Mouse (Mus musculus) forebrain, postnatal 0 days (tissue): Measurements from ENCODE around the gene Pth2r. TPM values are rescaled to one million over a fixed set of nuclear protein-coding genes. Genes with fewer than 3 reads are reported as not detected.

Experiments used
- ATAC-seq: fragments of 200-750 bp; cut with Nextera tagmentation; 2 replicates; pipeline ENCODE4 v1.8.0; 2017; ENCODE audit warnings: mild to moderate bottlenecking, moderate library complexity
- DNase-seq: peaks from one replicate; pipeline ENCODE4 v3.0.0-alpha.2; 2015
- H3K27ac ChIP-seq: fragments of 300-500 bp; sonication (generic); 2 replicates; pipeline ENCODE4 v1.5.1; 2014; ENCODE audit warnings: low read depth, mild to moderate bottlenecking, antibody characterized with exemption, low read length, moderate library complexity, mixed read lengths
- H3K27me3 ChIP-seq: fragments of 300-500 bp; sonication (generic); 2 replicates; pipeline ENCODE4 v1.6.1; 2014; ENCODE audit warnings: mild to moderate bottlenecking, low read length, mixed read lengths; ENCODE audit not compliant: insufficient read depth
- H3K36me3 ChIP-seq: fragments of 300-500 bp; sonication (generic); 2 replicates; pipeline ENCODE4 v1.6.1; 2014; ENCODE audit warnings: mild to moderate bottlenecking, moderate library complexity; ENCODE audit not compliant: insufficient read depth
- H3K4me1 ChIP-seq: fragments of 300-500 bp; sonication (generic); 2 replicates; pipeline ENCODE4 v1.6.1; 2014; ENCODE audit warnings: antibody characterized with exemption; ENCODE audit not compliant: insufficient read depth
- H3K4me2 ChIP-seq: fragments of 300-500 bp; sonication (generic); 2 replicates; pipeline ENCODE4 v1.6.1; 2014; ENCODE audit warnings: low read depth, mild to moderate bottlenecking, moderate library complexity
- H3K4me3 ChIP-seq: fragments of 300-500 bp; sonication (generic); 2 replicates; pipeline ENCODE4 v1.5.1; 2014; ENCODE audit warnings: low read depth, low read length, mixed read lengths
- H3K9ac ChIP-seq: fragments of 300-500 bp; sonication (generic); 2 replicates; pipeline ENCODE4 v1.6.1; 2014; ENCODE audit warnings: mild to moderate bottlenecking
- H3K9me3 ChIP-seq: fragments of 300-500 bp; sonication (generic); 2 replicates; pipeline ENCODE4 v1.6.1; 2016; ENCODE audit warnings: low read length
- CTCF ChIP-seq: sonication (generic); IDR thresholded peaks from 2 replicates; pipeline ENCODE4 v1.5.1; 2016; ENCODE audit warnings: antibody characterized with exemption, control low read depth, low read depth
- WGBS: fragments of 180-500 bp; shearing (Covaris S2); extraction: QIAGEN DNeasy Blood & Tissue Kit; methylation state at CpG from one replicate; pipeline ENCODE4 v1.1.7; 2014; 5-methylcytosine and 5-hydroxymethylcytosine counted together
- polyA plus RNA-seq: library from polyadenylated mRNA; unstranded; fragments of >200 nt; fragmentation: Nextera tagmentation; extraction: Ambion mirVana; gene quantifications from 2 replicates; pipeline ENCODE4 v1.2.1, GENCODE M21; 2015
- total RNA-seq: library from RNA; depleted of rRNA; stranded (reverse); fragments of >200 nt; gene quantifications from 2 replicates; pipeline ENCODE4 v1.2.3, GENCODE M21; 2014; rRNA removed

Gene Pth2r
- 2.6 and 3.4 TPM in 2 replicates for total RNA-seq
- polyA plus RNA-seq, result 1.5 and 2.6 TPM in 2 replicates

- ATAC-seq, result no peak
- no peak for TF ChIP-seq CTCF
- Histone ChIP-seq H3K9ac (no peak within 1 kb of the TSS), H3K4me2 (no peak within 1 kb of the TSS), H3K36me3 (no peaks in the 10 kb centered on the region), H3K4me3 (no peak within 1 kb of the TSS), H3K9me3 (no peaks in the 10 kb centered on the region), H3K27me3 (no peaks in the 10 kb centered on the region), H3K4me1 (0 out of 2 replicates have a peak, but pooled peaks cover 3% of the 10 kb centered on the region), H3K27ac (no peak within 1 kb of the TSS)
- 72% methylated on average over 6 of the region's 6 CpGs for WGBS
- DNase-seq, result no peak
Observed at GRCm38 (mm10) chr1:65281756-65282155, at the start of gene Pth2r. Gene Pth2r, plus strand, starts transcription at chr1:65282056.

GRCm38 (mm10) chr1:65237712-65238111 is 44.1 kb upstream of the Pth2r start:
- no peak overlapping the region for H3K4me3 ChIP-seq
- no peaks in the 10 kb centered on the region for H3K9me3 ChIP-seq
- TF ChIP-seq CTCF, result no peak
- no peaks in the 10 kb centered on the region for H3K4me1 ChIP-seq
- DNase-seq (no peak), ATAC-seq (no peak)
- 87% methylated on average over 3 of the region's 3 CpGs for WGBS
- peaks cover 22% of the 10 kb centered on the region for H3K36me3 ChIP-seq
- no peak overlapping the region for H3K4me2 ChIP-seq
- no peak overlapping the region for H3K9ac ChIP-seq
- H3K27ac ChIP-seq, result no peak overlapping the region
- no peaks in the 10 kb centered on the region for H3K27me3 ChIP-seq

GRCm38 (mm10) chr1:65245637-65246036 is 36.2 kb upstream of the Pth2r start:
- ATAC-seq (no peak), DNase-seq (no peak)
- H3K9me3 ChIP-seq, result no peaks in the 10 kb centered on the region
- H3K4me1 ChIP-seq, result no peaks in the 10 kb centered on the region
- no peak for TF ChIP-seq CTCF
- no peak overlapping the region for H3K27ac ChIP-seq
- 98% methylated on average over 1 of the region's 1 CpGs for WGBS
- no peak overlapping the region for H3K4me3 ChIP-seq
- no peak overlapping the region for H3K9ac ChIP-seq
- peaks cover 18% of the 10 kb centered on the region for H3K36me3 ChIP-seq
- H3K4me2 ChIP-seq, result no peak overlapping the region
- no peaks in the 10 kb centered on the region for H3K27me3 ChIP-seq

- Histone ChIP-seq H3K4me1 (0 out of 2 replicates have a peak, but pooled peaks cover 3% of the 10 kb centered on the region), H3K9ac (no peak overlapping the region), H3K4me3 (no peak overlapping the region), H3K36me3 (no peaks in the 10 kb centered on the region), H3K4me2 (no peak overlapping the region), H3K9me3 (no peaks in the 10 kb centered on the region), H3K27ac (peak overlapping the region; percentile 29; the same call in 1 of the 2 replicates), H3K27me3 (no peaks in the 10 kb centered on the region)
- ATAC-seq (peak; percentile 66), DNase-seq (peak; percentile 24)
- TF ChIP-seq CTCF, result no peak
- 37% methylated on average over 3 of the region's 3 CpGs for WGBS
Observed at GRCm38 (mm10) chr1:65280461-65280860, 1.4 kb upstream of the Pth2r start.

GRCm38 (mm10) chr1:65282766-65283165 is 910 bp downstream of the Pth2r start:
- Histone ChIP-seq H3K27ac (no peak overlapping the region), H3K4me3 (no peak overlapping the region), H3K9ac (no peak overlapping the region), H3K4me2 (no peak overlapping the region), H3K9me3 (no peaks in the 10 kb centered on the region), H3K36me3 (no peaks in the 10 kb centered on the region), H3K27me3 (no peaks in the 10 kb centered on the region), H3K4me1 (0 out of 2 replicates have a peak, but pooled peaks cover 3% of the 10 kb centered on the region)
- ATAC-seq (peak; percentile 73), DNase-seq (peak; percentile 82)
- WGBS, result 10% methylated on average over 6 of the region's 6 CpGs
- TF ChIP-seq CTCF, result peak; percentile 82

- H3K4me1 ChIP-seq, result 0 out of 2 replicates have a peak, but pooled peaks cover 6% of the 10 kb centered on the region
- no peak overlapping the region for H3K9ac ChIP-seq
- 86% methylated on average over 3 of the region's 3 CpGs for WGBS
- H3K27me3 ChIP-seq, result peaks cover 12% of the 10 kb centered on the region
- no peak overlapping the region for H3K4me3 ChIP-seq
- TF ChIP-seq CTCF, result no peak
- DNase-seq (no peak), ATAC-seq (no peak)
- H3K27ac ChIP-seq, result no peak overlapping the region
- H3K4me2 ChIP-seq, result no peak overlapping the region
- H3K36me3 ChIP-seq, result no peaks in the 10 kb centered on the region
- no peaks in the 10 kb centered on the region for H3K9me3 ChIP-seq
Observed at GRCm38 (mm10) chr1:65308476-65308875, 26.6 kb downstream of the Pth2r start.

GRCm38 (mm10) chr1:65311214-65311933 is 29.5 kb downstream of the Pth2r start:
- Histone ChIP-seq H3K4me3 (peak overlapping the region; percentile 39), H3K9ac (peak overlapping the region; percentile 31), H3K27ac (no peak overlapping the region), H3K4me2 (peak overlapping the region; percentile 88), H3K4me1 (0 out of 2 replicates have a peak, but pooled peaks cover 6% of the 10 kb centered on the region), H3K27me3 (peaks cover 12% of the 10 kb centered on the region), H3K36me3 (no peaks in the 10 kb centered on the region), H3K9me3 (no peaks in the 10 kb centered on the region)
- TF ChIP-seq CTCF, result no peak
- ATAC-seq (peak; percentile 48; the same call in 1 of the 2 replicates), DNase-seq (peak; percentile 9)
- 3% methylated on average over 29 of the region's 29 CpGs for WGBS
